Mouse (Mus musculus): ENCODE data around the gene Slc35f4.

Slc35f4 gene

GRCm38 (mm10) chr14:49348897-49349250 lies 177.0 kb downstream of the Slc35f4 start:
- DNase-seq (ENCODE audit: low read depth, low spot score), result peak; percentile 5

GRCm38 (mm10) chr14:49348164-49348896 lies 177.5 kb downstream of the Slc35f4 start:
- no peak for DNase-seq (ENCODE audit: low read depth, low spot score)

GRCm38 (mm10) chr14:49345835-49346234 lies 180.0 kb downstream of the Slc35f4 start:
- DNase-seq (ENCODE audit: low read depth, low spot score), result no peak

- no peak for DNase-seq (ENCODE audit: low read depth, low spot score)
These were observed 188.8 kb downstream of the Slc35f4 start for GRCm38 (mm10) chr14:49337011-49337410.

- DNase-seq (ENCODE audit: low read depth, low spot score), result no peak
These were observed 192.0 kb downstream of the Slc35f4 start for GRCm38 (mm10) chr14:49333841-49334240.

- DNase-seq (ENCODE audit: low read depth, low spot score), result no peak
These were observed 209.4 kb downstream of the Slc35f4 start for GRCm38 (mm10) chr14:49316493-49316894.

- no peak for DNase-seq (ENCODE audit: low read depth, low spot score)
These were observed 211.9 kb downstream of the Slc35f4 start for GRCm38 (mm10) chr14:49313981-49314380.

- DNase-seq (ENCODE audit: low read depth, low spot score), result no peak
These were observed 212.5 kb downstream of the Slc35f4 start for GRCm38 (mm10) chr14:49313376-49313775.

GRCm38 (mm10) chr14:49311548-49311947 lies 214.3 kb downstream of the Slc35f4 start:
- no peak for DNase-seq (ENCODE audit: low read depth, low spot score)

GRCm38 (mm10) chr14:49311091-49311492 lies 214.8 kb downstream of the Slc35f4 start:
- DNase-seq (ENCODE audit: low read depth, low spot score), result no peak

GRCm38 (mm10) chr14:49309670-49310069 lies 216.2 kb downstream of the Slc35f4 start:
- DNase-seq (ENCODE audit: low read depth, low spot score), result no peak

- DNase-seq (ENCODE audit: low read depth, low spot score), result no peak
These were observed 217.3 kb downstream of the Slc35f4 start for GRCm38 (mm10) chr14:49308591-49308990.

- DNase-seq (ENCODE audit: low read depth, low spot score), result no peak
These were observed 218.0 kb downstream of the Slc35f4 start for GRCm38 (mm10) chr14:49307842-49308241.

- no peak for DNase-seq (ENCODE audit: low read depth, low spot score)
These were observed 220.1 kb downstream of the Slc35f4 start for GRCm38 (mm10) chr14:49305534-49306409.

GRCm38 (mm10) chr14:49302271-49302857 lies 223.5 kb downstream of the Slc35f4 start:
- DNase-seq (ENCODE audit: low read depth, low spot score), result no peak

GRCm38 (mm10) chr14:49300981-49301619 lies 224.7 kb downstream of the Slc35f4 start:
- no peak for DNase-seq (ENCODE audit: low read depth, low spot score)

GRCm38 (mm10) chr14:49300326-49300725 lies 225.5 kb downstream of the Slc35f4 start:
- no peak for DNase-seq (ENCODE audit: low read depth, low spot score)

GRCm38 (mm10) chr14:49293802-49294449 lies 231.9 kb downstream of the Slc35f4 start:
- peak; percentile 11 for DNase-seq (ENCODE audit: low read depth, low spot score)

- no peak for DNase-seq (ENCODE audit: low read depth, low spot score)
These were observed 235.7 kb downstream of the Slc35f4 start for GRCm38 (mm10) chr14:49290029-49290745.

GRCm38 (mm10) chr14:49283784-49284655 lies 241.8 kb downstream of the Slc35f4 start:
- DNase-seq (ENCODE audit: low read depth, low spot score), result no peak
